Mouse (Mus musculus) mature B cell (primary cell): ENCODE measurements around the gene Edil3.

Source experiments
- in situ Hi-C: fragments of 300-500 bp; cut with MboI; formaldehyde crosslinking; loops from 2 replicates; pipeline ENCODE4 v1.14.3; 2019

Edil3 gene

GRCm38 (mm10) chr13:88821440-88822331 lies at the start of gene Edil3:
Edil3 (plus strand) TSS chr13:88821472.
- in situ Hi-C loops, result no loop called here

GRCm38 (mm10) chr13:88799186-88799585 lies 22.1 kb upstream of the Edil3 start:
- in situ Hi-C loops, result no loop called here

- in situ Hi-C loops, result no loop called here
Measured at GRCm38 (mm10) chr13:88801006-88801405, 20.3 kb upstream of the Edil3 start.

GRCm38 (mm10) chr13:88805838-88806237 lies 15.4 kb upstream of the Edil3 start:
- in situ Hi-C loops, result no loop called here

GRCm38 (mm10) chr13:88806269-88806668 lies 15.0 kb upstream of the Edil3 start:
- in situ Hi-C loops, result no loop called here

- in situ Hi-C loops, result no loop called here
Measured at GRCm38 (mm10) chr13:88810097-88810496, 11.2 kb upstream of the Edil3 start.

GRCm38 (mm10) chr13:88820686-88821308 lies 475 bp upstream of the Edil3 start:
- in situ Hi-C loops, result no loop called here

GRCm38 (mm10) chr13:88822332-88822895 lies 1.1 kb downstream of the Edil3 start:
- in situ Hi-C loops, result no loop called here

GRCm38 (mm10) chr13:88822976-88823521 lies 1.8 kb downstream of the Edil3 start:
- in situ Hi-C loops, result no loop called here

- in situ Hi-C loops, result no loop called here
Measured at GRCm38 (mm10) chr13:88823522-88824419, 2.5 kb downstream of the Edil3 start.

- in situ Hi-C loops, result no loop called here
Measured at GRCm38 (mm10) chr13:88824441-88824840, 3.2 kb downstream of the Edil3 start.

- in situ Hi-C loops, result no loop called here
Measured at GRCm38 (mm10) chr13:88828362-88828761, 7.1 kb downstream of the Edil3 start.

GRCm38 (mm10) chr13:88833732-88834131 lies 12.5 kb downstream of the Edil3 start:
- in situ Hi-C loops, result no loop called here

- in situ Hi-C loops, result no loop called here
Measured at GRCm38 (mm10) chr13:88849739-88850138, 28.5 kb downstream of the Edil3 start.

- in situ Hi-C loops, result no loop called here
Measured at GRCm38 (mm10) chr13:88879960-88880359, 58.7 kb downstream of the Edil3 start.

GRCm38 (mm10) chr13:88890728-88891127 lies 69.5 kb downstream of the Edil3 start:
- in situ Hi-C loops, result no loop called here

GRCm38 (mm10) chr13:88900046-88900445 lies 78.8 kb downstream of the Edil3 start:
- in situ Hi-C loops, result no loop called here

GRCm38 (mm10) chr13:88907405-88907804 lies 86.1 kb downstream of the Edil3 start:
- in situ Hi-C loops, result no loop called here

- in situ Hi-C loops, result no loop called here
Measured at GRCm38 (mm10) chr13:88908187-88908586, 86.9 kb downstream of the Edil3 start.

- in situ Hi-C loops, result no loop called here
Measured at GRCm38 (mm10) chr13:88916503-88916902, 95.2 kb downstream of the Edil3 start.

GRCm38 (mm10) chr13:88929626-88930025 lies 108.4 kb downstream of the Edil3 start:
- in situ Hi-C loops, result no loop called here
